Mouse (Mus musculus) kidney, postnatal 14 days (tissue): Measurements from ENCODE around the gene Olfr524.

ENCODE experiments used
- DNase-seq: peaks from one replicate; pipeline ENCODE4 v3.0.0; 2022; ENCODE audit warnings: mixed read lengths

The Olfr524 gene

GRCm38 (mm10) chr7:140186646-140187620 lies 18.8 kb downstream of the Olfr524 start:
- DNase-seq, result peak; percentile 62

GRCm38 (mm10) chr7:140184206-140184605 lies 21.6 kb downstream of the Olfr524 start:
- no peak for DNase-seq

GRCm38 (mm10) chr7:140180692-140181091 lies 25.1 kb downstream of the Olfr524 start:
- no peak for DNase-seq

GRCm38 (mm10) chr7:140179176-140179575 lies 26.6 kb downstream of the Olfr524 start:
- peak; percentile 65 for DNase-seq

- no peak for DNase-seq
Observed at GRCm38 (mm10) chr7:140172936-140173335, 32.8 kb downstream of the Olfr524 start, which contains the start of gene Olfr523. Gene Olfr523, plus strand, starts transcription at chr7:140173217.

GRCm38 (mm10) chr7:140170863-140171262 lies 34.9 kb downstream of the Olfr524 start:
- DNase-seq, result peak; percentile 10

GRCm38 (mm10) chr7:140169386-140169785 lies 36.4 kb downstream of the Olfr524 start:
- DNase-seq, result peak; percentile 15

- no peak for DNase-seq
Observed at GRCm38 (mm10) chr7:140167950-140168349, 37.8 kb downstream of the Olfr524 start.

- no peak for DNase-seq
Observed at GRCm38 (mm10) chr7:140164664-140165063, 41.1 kb downstream of the Olfr524 start, which contains the start of gene Olfr522. Gene Olfr522, minus strand, starts transcription at chr7:140164764.

GRCm38 (mm10) chr7:140160363-140160762 lies 45.4 kb downstream of the Olfr524 start:
- no peak for DNase-seq

GRCm38 (mm10) chr7:140154218-140154927 lies 51.4 kb downstream of the Olfr524 start, which contains the start of gene Sprn:
Gene Sprn, minus strand, starts transcription at chr7:140154877.
- no peak for DNase-seq

- DNase-seq, result no peak
Observed at GRCm38 (mm10) chr7:140153829-140154217, 51.9 kb downstream of the Olfr524 start.

GRCm38 (mm10) chr7:140153383-140153782 lies 52.4 kb downstream of the Olfr524 start:
- no peak for DNase-seq
